Mouse (Mus musculus): ENCODE data around the gene Cep63. TPM values are rescaled to one million over a fixed set of nuclear protein-coding genes. Genes with fewer than 3 reads are reported as not detected.

The Cep63 gene
- polyA plus RNA-seq, 1 experiment from 2014 or later: 43.9 TPM

DNA sequence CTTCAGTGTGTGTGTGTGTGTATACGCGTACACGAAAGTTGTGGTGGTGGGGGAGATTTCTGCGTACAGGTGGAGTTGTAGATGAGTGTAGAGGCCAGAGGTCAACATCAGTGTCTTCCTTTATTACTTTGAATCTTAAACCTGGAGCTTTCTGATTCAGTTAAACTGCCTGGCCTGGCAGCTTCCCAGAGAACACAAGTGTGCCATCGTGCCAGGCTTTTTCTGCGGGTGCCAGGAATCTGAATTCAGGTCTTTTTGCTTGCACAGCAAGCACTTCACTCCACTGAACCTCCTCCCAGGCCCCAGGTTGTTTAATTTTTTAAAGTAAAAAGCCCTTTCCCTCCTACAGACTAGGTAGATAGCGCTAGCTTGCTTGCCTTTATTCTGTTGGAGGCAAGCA, 1.1 kb upstream of the Cep63 start:
- Histone ChIP-seq H3K4me1 (peaks cover 26% of the 10 kb centered on the region), H3K4me3 (peak overlapping the region; percentile 95), H3K36me3 (peaks cover 16% of the 10 kb centered on the region; the same call in 1 of the 2 replicates), H3K9ac (peak overlapping the region; percentile 82), H3K27ac (peak overlapping the region; percentile 99), H3K9me3 (no peaks in the 10 kb centered on the region), H3K4me2 (peak overlapping the region; percentile 71), H3K27me3 (no peaks in the 10 kb centered on the region)
- whole genome bisulfite sequencing: 81% methylated on average over 7 of the region's 7 CpGs
- ATAC-seq (ENCODE audit: insufficient number of reproducible peaks, low FRiP score, low TSS enrichment, low read depth): no peak

DNA sequence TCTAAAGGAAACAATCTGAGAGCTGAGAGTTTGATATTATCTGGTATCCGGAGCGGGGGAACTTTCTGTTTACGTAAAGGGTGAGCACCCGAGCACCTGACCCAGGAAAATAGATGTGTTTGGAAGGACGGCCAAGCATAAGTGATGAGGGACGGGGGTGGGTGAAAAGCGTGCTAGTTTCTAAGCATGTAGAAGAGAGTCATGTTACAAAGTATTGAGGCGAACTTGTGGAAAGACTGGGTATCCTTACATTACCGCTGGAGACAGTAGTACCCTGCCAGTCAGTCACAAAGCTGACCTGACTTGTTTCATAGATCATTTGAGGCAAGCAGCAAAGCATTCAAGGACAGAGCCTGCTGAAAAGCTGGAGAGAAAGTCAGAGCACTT, 498 bp upstream of the Cep63 start:
- peak overlapping the region; percentile 95 for H3K4me3 ChIP-seq
- H3K4me1 ChIP-seq: peaks cover 28% of the 10 kb centered on the region
- peak overlapping the region; percentile 99 for H3K27ac ChIP-seq
- ATAC-seq (ENCODE audit: insufficient number of reproducible peaks, low FRiP score, low TSS enrichment, low read depth): no peak
- no peaks in the 10 kb centered on the region for H3K9me3 ChIP-seq
- H3K4me2 ChIP-seq: peak overlapping the region; percentile 71
- 0 out of 2 replicates have a peak, but pooled peaks cover 12% of the 10 kb centered on the region for H3K36me3 ChIP-seq
- H3K27me3 ChIP-seq: no peaks in the 10 kb centered on the region
- WGBS: 1% methylated on average over 9 of the region's 9 CpGs
- peak overlapping the region; percentile 82 for H3K9ac ChIP-seq

DNA sequence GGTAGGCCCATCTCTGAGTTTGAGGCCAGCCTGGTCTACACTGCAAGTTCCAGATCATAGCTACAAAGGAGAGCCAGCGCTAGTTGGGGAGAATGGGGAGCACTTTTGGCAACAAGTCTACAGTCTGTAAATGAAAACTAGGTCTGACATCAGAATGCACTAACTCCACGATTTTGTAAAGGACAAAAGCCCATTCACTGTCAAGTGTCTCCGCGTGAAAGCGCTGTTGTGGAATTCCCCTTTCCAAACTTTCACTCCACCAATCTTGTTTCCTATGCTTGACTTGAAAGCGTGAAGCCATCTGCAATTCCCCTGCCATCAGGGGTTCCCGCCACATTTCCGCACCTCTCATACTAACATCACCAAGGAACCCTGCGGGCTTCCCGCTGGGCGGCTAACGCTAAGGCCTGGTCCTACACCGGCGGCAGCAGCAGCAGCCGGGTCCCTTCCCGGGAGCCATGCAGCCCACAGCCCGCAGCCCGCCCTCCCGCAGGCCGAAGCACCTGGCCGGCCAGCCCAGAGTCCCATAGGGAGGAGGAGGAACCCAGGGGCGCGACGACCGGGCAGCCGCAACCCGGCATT, 842 bp downstream of the Cep63 start:
- peak; percentile 31; the same call in 1 of the 2 replicates for ATAC-seq (ENCODE audit: insufficient number of reproducible peaks, low FRiP score, low TSS enrichment, low read depth)
- Histone ChIP-seq H3K4me3 (peak overlapping the region; percentile 95), H3K9ac (peak overlapping the region; percentile 99), H3K27ac (peak overlapping the region; percentile 99), H3K36me3 (no peaks in the 10 kb centered on the region), H3K4me2 (peak overlapping the region; percentile 71), H3K9me3 (no peaks in the 10 kb centered on the region), H3K27me3 (no peaks in the 10 kb centered on the region), H3K4me1 (peaks cover 28% of the 10 kb centered on the region)
- under 1% methylated on average over 27 of the region's 27 CpGs for WGBS

DNA sequence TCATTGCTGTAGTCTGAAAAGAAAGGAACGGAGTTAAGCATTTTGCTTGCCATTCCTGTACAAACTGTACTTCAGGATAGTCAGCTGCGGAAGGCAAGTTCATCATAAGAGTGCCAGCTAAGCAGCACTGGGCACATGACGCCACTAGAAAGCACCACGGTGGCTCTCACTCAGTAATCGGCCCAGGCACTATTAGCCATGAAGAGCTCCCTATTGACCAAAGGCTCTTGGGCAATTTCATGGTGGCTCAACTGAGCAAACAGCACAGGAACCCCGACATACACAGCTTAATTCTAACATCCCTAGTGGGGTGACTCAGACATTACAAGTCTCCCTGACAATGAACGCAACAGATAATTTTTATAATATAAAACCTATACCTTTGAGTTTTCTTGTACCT, 2.8 kb downstream of the Cep63 start:
- ATAC-seq (ENCODE audit: insufficient number of reproducible peaks, low FRiP score, low TSS enrichment, low read depth): no peak

DNA sequence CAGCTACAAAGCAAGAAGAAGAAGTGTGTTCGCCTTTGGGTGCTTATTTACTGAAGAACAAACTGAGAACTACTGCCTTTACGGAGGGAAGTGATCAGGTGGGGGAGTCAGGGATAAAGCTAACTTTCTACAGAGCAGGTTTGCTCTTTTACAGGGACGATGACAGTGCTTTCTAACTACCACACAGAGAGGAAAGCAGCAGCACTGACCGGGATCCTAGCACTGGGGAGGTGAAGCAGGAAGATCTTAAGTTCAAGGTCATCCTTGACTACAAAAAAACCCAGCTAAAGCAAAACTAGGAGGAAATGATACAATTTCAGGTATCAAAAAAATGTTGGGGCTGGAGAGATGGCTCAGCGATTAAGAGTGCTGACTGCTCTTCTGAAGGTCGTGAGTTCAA, 3.5 kb downstream of the Cep63 start:
- no peaks in the 10 kb centered on the region for H3K9me3 ChIP-seq
- H3K4me1 ChIP-seq: peaks cover 21% of the 10 kb centered on the region
- no peak for ATAC-seq (ENCODE audit: insufficient number of reproducible peaks, low FRiP score, low TSS enrichment, low read depth)
- H3K27ac ChIP-seq: peak overlapping the region; percentile 43
- 84% methylated on average over 6 of the region's 6 CpGs for WGBS
- peaks cover 10% of the 10 kb centered on the region for H3K36me3 ChIP-seq
- no peak overlapping the region for H3K4me3 ChIP-seq
- H3K9ac ChIP-seq: no peak overlapping the region
- no peak overlapping the region for H3K4me2 ChIP-seq
- no peaks in the 10 kb centered on the region for H3K27me3 ChIP-seq

More for the DNA sequence above, 2.8 kb downstream of the Cep63 start:
- H3K9me3 ChIP-seq: no peaks in the 10 kb centered on the region
- WGBS: 87% methylated on average over 7 of the region's 7 CpGs
- no peak overlapping the region for H3K4me2 ChIP-seq
- H3K4me1 ChIP-seq: peaks cover 22% of the 10 kb centered on the region
- H3K36me3 ChIP-seq: peaks cover 6% of the 10 kb centered on the region; the same call in 1 of the 2 replicates
- H3K9ac ChIP-seq: no peak overlapping the region
- no peaks in the 10 kb centered on the region for H3K27me3 ChIP-seq
- H3K27ac ChIP-seq: no peak overlapping the region
- H3K4me3 ChIP-seq: no peak overlapping the region

DNA sequence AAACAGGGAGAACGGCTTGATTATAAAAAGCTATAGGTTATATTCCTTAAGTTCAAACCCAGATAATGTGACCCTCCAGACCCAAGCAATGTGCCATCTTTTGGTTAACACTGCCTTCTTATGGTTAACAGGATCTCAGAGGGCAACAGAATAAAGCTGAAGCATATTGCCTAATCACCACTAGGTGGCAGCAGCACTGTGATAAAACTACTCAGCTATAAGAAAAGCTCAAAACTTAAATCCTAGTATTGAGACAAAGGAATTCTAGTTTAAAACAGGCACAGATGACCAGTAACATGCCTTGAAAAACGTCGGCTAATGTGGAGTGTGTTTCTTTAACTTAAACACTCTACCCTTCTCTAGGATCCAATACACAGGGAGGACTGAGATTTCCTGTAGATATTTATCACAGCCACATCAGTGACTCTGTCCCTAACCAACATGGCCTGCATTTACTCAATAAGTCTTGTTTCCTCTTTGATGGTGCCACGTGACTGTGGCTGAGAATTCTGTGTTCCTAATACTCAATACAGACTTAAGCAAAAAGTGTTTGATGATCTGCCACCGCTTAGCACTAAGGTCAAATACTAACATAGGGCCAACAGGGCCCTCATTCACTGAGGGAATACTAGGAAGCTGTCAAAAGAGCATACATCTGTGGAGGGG, 4.0 kb downstream of the Cep63 start:
- Histone ChIP-seq H3K27me3 (no peaks in the 10 kb centered on the region), H3K9me3 (no peaks in the 10 kb centered on the region), H3K4me2 (no peak overlapping the region), H3K4me3 (no peak overlapping the region), H3K9ac (no peak overlapping the region), H3K27ac (peak overlapping the region; percentile 43), H3K36me3 (peaks cover 13% of the 10 kb centered on the region), H3K4me1 (peaks cover 15% of the 10 kb centered on the region)
- 34% methylated on average over 5 of the region's 5 CpGs for WGBS
- ATAC-seq (ENCODE audit: insufficient number of reproducible peaks, low FRiP score, low TSS enrichment, low read depth): no peak

DNA sequence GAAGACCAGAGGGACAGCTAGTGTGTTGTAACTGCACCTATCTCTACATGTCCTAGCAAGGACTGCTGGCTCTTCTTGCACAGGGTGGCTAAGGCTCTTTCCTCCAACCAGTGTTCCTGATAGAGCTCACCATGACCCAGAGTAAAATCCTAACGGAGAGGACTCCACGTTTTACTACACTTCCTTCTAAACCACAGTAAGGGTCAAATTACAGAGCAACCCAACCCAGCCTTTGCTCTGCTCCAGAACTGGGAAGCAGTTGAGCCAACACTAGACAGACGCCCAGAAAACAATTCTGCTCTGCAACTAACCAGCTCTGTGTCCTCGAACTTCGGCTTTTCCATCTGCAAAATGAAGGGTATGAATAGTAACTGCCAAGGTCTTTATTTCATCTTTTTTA, 4.9 kb downstream of the Cep63 start:
- Histone ChIP-seq H3K4me3 (no peak overlapping the region), H3K27ac (no peak overlapping the region), H3K36me3 (peaks cover 13% of the 10 kb centered on the region), H3K4me2 (no peak overlapping the region), H3K27me3 (no peaks in the 10 kb centered on the region), H3K4me1 (peaks cover 11% of the 10 kb centered on the region), H3K9ac (no peak overlapping the region), H3K9me3 (no peaks in the 10 kb centered on the region)
- 33% methylated on average over 5 of the region's 5 CpGs for WGBS
- no peak for ATAC-seq (ENCODE audit: insufficient number of reproducible peaks, low FRiP score, low TSS enrichment, low read depth)

DNA sequence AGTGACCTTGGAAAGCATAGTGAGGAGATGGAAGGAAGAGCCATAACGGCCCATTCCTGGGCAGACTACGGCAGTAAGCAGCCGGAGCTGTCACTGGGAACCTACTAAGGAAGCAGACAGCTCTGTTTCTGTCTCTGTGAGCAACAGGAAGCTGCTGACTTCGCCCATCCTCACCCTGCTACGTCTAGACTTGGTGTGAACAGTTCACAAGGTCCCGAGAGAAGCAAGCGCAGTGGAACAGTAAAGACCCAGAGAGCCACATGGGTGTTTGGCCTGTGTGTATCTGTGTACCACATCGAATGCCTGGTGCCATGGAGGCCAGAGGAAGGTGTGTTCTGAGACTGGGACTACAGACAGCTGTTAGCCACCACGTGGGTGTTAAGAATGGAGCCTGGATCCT, 10.1 kb downstream of the Cep63 start:
- H3K27me3 ChIP-seq: no peaks in the 10 kb centered on the region
- H3K4me3 ChIP-seq: no peak overlapping the region
- WGBS: 77% methylated on average over 9 of the region's 9 CpGs
- no peak overlapping the region for H3K27ac ChIP-seq
- no peak overlapping the region for H3K9ac ChIP-seq
- no peaks in the 10 kb centered on the region for H3K4me1 ChIP-seq
- H3K36me3 ChIP-seq: peaks cover 42% of the 10 kb centered on the region
- no peak for ATAC-seq (ENCODE audit: insufficient number of reproducible peaks, low FRiP score, low TSS enrichment, low read depth)
- no peaks in the 10 kb centered on the region for H3K9me3 ChIP-seq
- no peak overlapping the region for H3K4me2 ChIP-seq

DNA sequence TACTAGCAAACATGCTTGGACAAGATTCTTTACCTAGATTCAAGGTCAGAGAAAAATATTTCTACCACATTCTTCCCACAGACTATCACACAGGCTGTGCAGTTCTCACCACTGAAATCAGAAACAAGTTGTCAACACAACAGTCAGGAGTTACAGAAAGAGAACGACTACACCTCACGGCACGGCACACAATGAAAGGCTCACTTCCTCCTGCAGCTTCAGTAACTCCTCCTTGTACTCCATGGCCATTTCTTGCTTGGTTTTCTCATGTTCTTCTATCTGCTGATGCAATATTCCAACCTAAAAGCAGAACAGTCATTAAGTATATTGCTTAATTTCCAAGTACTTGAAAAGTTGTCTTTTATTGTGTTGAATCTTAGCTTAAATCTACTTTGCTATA, 11.3 kb downstream of the Cep63 start:
- no peak overlapping the region for H3K4me3 ChIP-seq
- no peak overlapping the region for H3K4me2 ChIP-seq
- no peak for ATAC-seq (ENCODE audit: insufficient number of reproducible peaks, low FRiP score, low TSS enrichment, low read depth)
- H3K4me1 ChIP-seq: no peaks in the 10 kb centered on the region
- H3K36me3 ChIP-seq: peaks cover 49% of the 10 kb centered on the region
- H3K27ac ChIP-seq: no peak overlapping the region
- WGBS: 83% methylated on average over 3 of the region's 3 CpGs
- H3K27me3 ChIP-seq: no peaks in the 10 kb centered on the region
- no peak overlapping the region for H3K9ac ChIP-seq
- no peaks in the 10 kb centered on the region for H3K9me3 ChIP-seq

DNA sequence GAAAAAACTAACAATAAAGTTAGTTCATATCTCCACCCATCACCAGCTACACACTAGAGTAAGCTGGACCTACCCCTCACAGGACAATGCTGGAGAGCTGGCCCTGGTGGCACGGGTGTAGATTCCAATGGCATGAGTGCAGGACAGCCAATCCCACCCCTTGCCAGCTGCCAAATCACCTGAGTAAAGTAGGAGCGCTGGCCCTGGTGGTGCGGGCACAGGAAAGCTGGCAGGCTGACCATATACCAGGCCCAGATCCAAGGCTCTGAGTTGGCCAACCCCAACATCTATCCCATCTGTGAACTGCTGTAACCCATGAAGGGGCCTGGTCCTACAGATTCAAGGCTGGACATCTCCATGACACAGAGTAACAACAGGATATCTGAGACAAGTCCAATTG, 17.1 kb downstream of the Cep63 start:
- no peak for ATAC-seq (ENCODE audit: insufficient number of reproducible peaks, low FRiP score, low TSS enrichment, low read depth)
- Histone ChIP-seq H3K4me1 (no peaks in the 10 kb centered on the region), H3K4me2 (no peak overlapping the region), H3K27ac (no peak overlapping the region), H3K4me3 (no peak overlapping the region), H3K36me3 (peaks cover 49% of the 10 kb centered on the region), H3K9ac (no peak overlapping the region), H3K27me3 (no peaks in the 10 kb centered on the region), H3K9me3 (no peaks in the 10 kb centered on the region)
- WGBS: 91% methylated on average over 3 of the region's 3 CpGs

DNA sequence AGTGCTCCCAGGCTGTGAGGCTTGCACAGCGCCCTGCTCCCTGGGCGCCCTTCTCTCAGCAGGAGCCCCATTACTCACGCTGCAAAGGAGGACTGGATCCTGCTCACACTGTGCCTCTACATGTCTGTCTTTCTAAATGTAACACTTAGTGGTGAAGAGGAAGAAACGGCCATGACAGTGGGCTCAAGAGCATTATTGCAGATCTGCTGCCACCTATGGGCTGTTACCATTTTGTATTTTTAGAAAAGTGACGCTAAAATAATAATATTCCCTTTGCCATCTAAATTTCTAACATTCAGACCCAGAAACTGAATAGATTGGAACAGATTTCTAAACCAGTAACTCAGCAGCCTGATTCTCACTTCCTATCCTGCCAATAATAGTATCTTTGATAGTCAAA, 18.9 kb downstream of the Cep63 start:
- H3K27me3 ChIP-seq: no peaks in the 10 kb centered on the region
- H3K9me3 ChIP-seq: no peaks in the 10 kb centered on the region
- no peak overlapping the region for H3K9ac ChIP-seq
- WGBS: 73% methylated on average over 5 of the region's 5 CpGs
- no peak for ATAC-seq (ENCODE audit: insufficient number of reproducible peaks, low FRiP score, low TSS enrichment, low read depth)
- peaks cover 40% of the 10 kb centered on the region for H3K36me3 ChIP-seq
- H3K4me3 ChIP-seq: no peak overlapping the region
- no peak overlapping the region for H3K4me2 ChIP-seq
- no peaks in the 10 kb centered on the region for H3K4me1 ChIP-seq
- no peak overlapping the region for H3K27ac ChIP-seq

DNA sequence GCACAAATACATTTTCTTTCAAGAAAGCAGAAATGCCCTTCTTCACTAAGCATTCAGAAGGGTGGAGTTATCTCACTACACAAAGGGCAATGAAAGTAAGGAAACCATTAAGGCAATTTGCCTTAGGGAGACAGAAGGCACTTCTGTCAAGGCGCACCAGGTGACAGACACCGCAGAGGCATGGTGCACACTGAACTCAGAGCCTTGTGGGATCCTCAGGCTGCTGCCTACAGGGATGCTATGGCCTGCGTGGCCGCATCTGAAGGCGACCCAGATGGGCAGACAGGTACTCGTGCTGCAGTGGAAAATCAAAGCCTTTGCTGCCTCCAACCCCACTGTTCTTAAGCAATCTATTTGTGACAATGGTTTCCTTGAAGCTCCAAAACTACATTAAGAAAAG, 21.2 kb downstream of the Cep63 start:
- no peak overlapping the region for H3K4me3 ChIP-seq
- no peak overlapping the region for H3K4me2 ChIP-seq
- H3K36me3 ChIP-seq: peaks cover 36% of the 10 kb centered on the region
- WGBS: 86% methylated on average over 6 of the region's 6 CpGs
- H3K27me3 ChIP-seq: no peaks in the 10 kb centered on the region
- no peaks in the 10 kb centered on the region for H3K9me3 ChIP-seq
- no peaks in the 10 kb centered on the region for H3K4me1 ChIP-seq
- H3K27ac ChIP-seq: no peak overlapping the region
- ATAC-seq (ENCODE audit: insufficient number of reproducible peaks, low FRiP score, low TSS enrichment, low read depth): no peak
- H3K9ac ChIP-seq: no peak overlapping the region
